Mouse (Mus musculus): ENCODE measurements around the gene Ppp2ca.

GRCm38 (mm10) chr11:52168461-52168860, 70.0 kb downstream of the Ppp2ca start:
- TF ChIP-seq CTCF (IDR thresholded peaks at IDR 0.05; ENCODE audit: insufficient read depth, low read depth, low read length) (no peak), POLR2A (IDR thresholded peaks at IDR 0.05; ENCODE audit: insufficient read depth, low read depth, low read length) (no peak)

Measured in olfactory bulb, adult 2 months (tissue).